Mouse (Mus musculus) E14TG2a.4 (cell line): ENCODE data around the gene Nop53.
A peak's percentile ranks its signal among the peaks of the same experiment; 100 is the strongest.

Source experiments
- CTCF ChIP-seq: conservative IDR thresholded peaks from 2 replicates; pipeline ENCODE4 v1.5.1; 2014; ENCODE audit warnings: low read length
- POU5F1 ChIP-seq: IDR thresholded peaks from 2 replicates; pipeline ENCODE4 v1.6.1; 2014; ENCODE audit warnings: low read length, borderline replicate concordance

GRCm38 (mm10) chr7:15948381-15948941, 2.6 kb upstream of the Nop53 start:
- TF ChIP-seq CTCF = peak; percentile 59
- TF ChIP-seq POU5F1 = no peak
